In the genomic region with DNA sequence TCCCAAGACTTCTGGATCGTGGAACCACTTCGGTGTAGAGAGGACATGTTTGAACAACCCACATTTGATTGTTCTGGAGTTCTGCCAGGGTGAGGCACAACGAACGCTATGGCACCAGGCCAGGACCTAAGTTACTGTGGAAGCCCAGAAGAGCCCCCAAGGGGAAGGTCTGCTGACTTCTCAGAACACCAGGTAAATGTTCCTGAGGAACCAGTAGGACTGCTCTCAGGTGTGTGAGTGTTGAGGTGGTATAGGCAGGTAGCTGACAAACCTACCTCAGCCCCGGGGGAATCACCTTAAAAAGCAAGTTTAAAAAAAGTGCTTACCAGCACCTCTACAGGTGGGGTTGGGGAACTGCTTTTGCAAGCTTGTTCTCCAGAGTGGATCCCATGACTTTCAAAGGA, we compare ENCODE assay signal across 10 mouse cellular contexts. TPM values are rescaled to one million over a fixed set of nuclear protein-coding genes. Genes with fewer than 3 reads are reported as not detected.
DNase-seq lines count a peak whose midpoint lies in the region; ATAC-seq and TF ChIP-seq lines count a peak whose summit lies in the region.
"Had no signal": no experiment of that assay in that cellular context is flagged by ENCODE, and none has a peak within 500 bp of the region (broad histone marks: within the 10 kb centered on the region; RNA-seq: fewer than 3 reads in every experiment).

No protein-coding gene starts in this region.

- no peak for TF ChIP-seq POLR2A in limb, embryonic 14.5 days (IDR thresholded peaks at IDR 0.05; ENCODE audit: borderline replicate concordance, extremely low read depth, insufficient read depth, insufficient read length)

- DNase-seq in kidney, adult 8-10 months = peak; percentile 45 to 52
- peak; percentile 79 for DNase-seq in limb, embryonic 14.5 days (ENCODE audit: low spot score)
- peak; percentile 46 for DNase-seq in splenic B cell, adult 2 months (ENCODE audit: low read depth, low spot score)
- no peak for DNase-seq in right cerebral cortex, postnatal 10 days (ENCODE audit: low spot score in 2 of 2)
- DNase-seq in thymus, postnatal 25 days = no peak
- no peak for DNase-seq in left cerebral cortex, adult 18-20 months (ENCODE audit: low spot score in 2 of 2)

- no peak overlapping the region for H3K9ac ChIP-seq in kidney, embryonic 15.5 days
- H3K9ac ChIP-seq in limb, embryonic 14.5 days (ENCODE audit: low read depth, low read length, severe bottlenecking) = no peak overlapping the region
- H3K9ac ChIP-seq: heart, embryonic 12.5 days had no signal

- no peak overlapping the region for H3K4me3 ChIP-seq in kidney, embryonic 15.5 days (replicated peaks)
- H3K4me3 ChIP-seq in limb, embryonic 14.5 days (replicated peaks; ENCODE audit: low read length) = no peak overlapping the region
- H3K4me3 ChIP-seq: heart, embryonic 12.5 days had no signal

- ATAC-seq in kidney, embryonic 15.5 days (replicated peaks; ENCODE audit: low FRiP score) = no peak
- peak; percentile 58; the same call in 1 of the 2 replicates for ATAC-seq in common myeloid progenitor, adult 5-6 weeks (replicated peaks; ENCODE audit: low read depth, poor library complexity, severe bottlenecking)
- ATAC-seq in limb, embryonic 14.5 days (ENCODE audit: low FRiP score, low read depth) = no peak

- 55% methylated on average over 5 of the region's 5 CpGs for whole genome bisulfite sequencing in kidney, embryonic 15.5 days
- 62% methylated on average over 5 of the region's 5 CpGs for WGBS in limb, embryonic 14.5 days

- no peak overlapping the region for H3K27ac ChIP-seq in kidney, embryonic 15.5 days
- no peak overlapping the region for H3K27ac ChIP-seq in limb, embryonic 14.5 days (replicated peaks; ENCODE audit: low read depth, low read length)

- H3K36me3 ChIP-seq in kidney, embryonic 15.5 days = no peaks in the 10 kb centered on the region
- H3K36me3 ChIP-seq in limb, embryonic 14.5 days (ENCODE audit: control insufficient read depth, insufficient read depth, low read length) = no peaks in the 10 kb centered on the region
- H3K36me3 ChIP-seq in splenic B cell, adult 2 months (ENCODE audit: control insufficient read depth, insufficient read depth, low read length, poor library complexity, severe bottlenecking) = no peaks in the 10 kb centered on the region
- H3K36me3 ChIP-seq: G1E; heart, embryonic 12.5 days had no signal

- H3K4me1 ChIP-seq in kidney, embryonic 15.5 days = 0 out of 2 replicates have a peak, but pooled peaks cover 4% of the 10 kb centered on the region
- H3K4me1 ChIP-seq in limb, embryonic 14.5 days (ENCODE audit: control insufficient read depth, insufficient read depth, low read length) = no peaks in the 10 kb centered on the region
- H3K4me1 ChIP-seq: heart, embryonic 12.5 days had no signal

- no peaks in the 10 kb centered on the region for H3K9me3 ChIP-seq in kidney, embryonic 15.5 days (replicated peaks)
- no peaks in the 10 kb centered on the region for H3K9me3 ChIP-seq in limb, embryonic 14.5 days (ENCODE audit: control insufficient read depth, low read length)
- H3K9me3 ChIP-seq: G1E; heart, embryonic 12.5 days had no signal

- H3K4me2 ChIP-seq in kidney, embryonic 15.5 days = no peak overlapping the region
- no peak overlapping the region for H3K4me2 ChIP-seq in limb, embryonic 14.5 days (replicated peaks; ENCODE audit: low read depth, low read length, severe bottlenecking)
- H3K4me2 ChIP-seq: heart, embryonic 12.5 days had no signal

- H3K27me3 ChIP-seq in kidney, embryonic 15.5 days = no peaks in the 10 kb centered on the region
- H3K27me3 ChIP-seq in limb, embryonic 14.5 days (ENCODE audit: control insufficient read depth, insufficient read depth, low read length) = no peaks in the 10 kb centered on the region
- no peaks in the 10 kb centered on the region for H3K27me3 ChIP-seq in splenic B cell, adult 2 months (ENCODE audit: control insufficient read depth, insufficient read depth, low read length, poor library complexity, severe bottlenecking)
- H3K27me3 ChIP-seq: heart, embryonic 12.5 days had no signal

RNA-seq across cellular contexts. Expression of gene Dbi, which starts 15.3 kb away (rescaled TPM):
- polyA plus RNA-seq in kidney, embryonic 15.5 days (2015; fragmentation: Nextera tagmentation; extraction: Ambion mirVana) = 696 and 764 TPM in 2 replicates
- 294 and 313 TPM in 2 replicates for total RNA-seq in common myeloid progenitor, adult 5-6 weeks (2017)
- polyA plus RNA-seq in limb, embryonic 14.5 days (2012; rRNA removed) = 313 and 381 TPM in 2 replicates
- polyA plus RNA-seq in limb, embryonic 14.5 days (2014; fragmentation: Nextera tagmentation; extraction: Ambion mirVana) = 660 and 749 TPM in 2 replicates
- 100 to 1,000 TPM; 254 to 257 TPM for total RNA-seq in left cerebral cortex, adult 18-20 months (2021)

RNA-seq across cellular contexts. Expression of gene 3110009E18Rik, which starts 15.4 kb away (rescaled TPM):
- polyA plus RNA-seq in kidney, embryonic 15.5 days (2015; fragmentation: Nextera tagmentation; extraction: Ambion mirVana) = 19.7 and 22.1 TPM in 2 replicates
- total RNA-seq in common myeloid progenitor, adult 5-6 weeks (2017) = 4.1 and 12.9 TPM in 2 replicates
- 6.4 and 11.4 TPM in 2 replicates for polyA plus RNA-seq in limb, embryonic 14.5 days (2012; rRNA removed)
- 19.8 and 20.9 TPM in 2 replicates for polyA plus RNA-seq in limb, embryonic 14.5 days (2014; fragmentation: Nextera tagmentation; extraction: Ambion mirVana)
- 1 to 10 TPM; 5.3 to 5.6 TPM for total RNA-seq in left cerebral cortex, adult 18-20 months (2021)

RNA-seq across cellular contexts. Expression of gene Tmem37, which starts 31.7 kb away (rescaled TPM):
- 51.3 and 53.6 TPM in 2 replicates for polyA plus RNA-seq in kidney, embryonic 15.5 days (2015; fragmentation: Nextera tagmentation; extraction: Ambion mirVana)
- total RNA-seq in common myeloid progenitor, adult 5-6 weeks (2017) = 0.78 and 0.87 TPM in 2 replicates
- polyA plus RNA-seq in limb, embryonic 14.5 days (2012; rRNA removed) = 6.2 and 9.7 TPM in 2 replicates
- 7.1 and 9.7 TPM in 2 replicates for polyA plus RNA-seq in limb, embryonic 14.5 days (2014; fragmentation: Nextera tagmentation; extraction: Ambion mirVana)
- total RNA-seq in left cerebral cortex, adult 18-20 months (2021) = 1 to 10 TPM in 1 of 2 experiments, under 1 TPM in 1; 0.94 to 2.0 TPM
- polyA plus RNA-seq: G1E had no signal

Comparison
In these comparisons a context has a peak if more than half of its experiments do, and no peak if none do; other contexts are left out.
1. DNase-seq: peak in kidney, adult 8-10 months (2 of 2), limb, embryonic 14.5 days (single experiment) and splenic B cell, adult 2 months (single experiment); none in right cerebral cortex, postnatal 10 days (0 of 2), thymus, postnatal 25 days (single experiment) and left cerebral cortex, adult 18-20 months (0 of 2).